Mouse (Mus musculus): ENCODE results near the gene Adra2c. TPM values are rescaled to one million over a fixed set of nuclear protein-coding genes. Genes with fewer than 3 reads are reported as not detected.

Adra2c gene
- total RNA-seq, 2 experiments from 2014 or later = 22.9 to 24.1 TPM

- no peak for DNase-seq (ENCODE audit: low spot score in 2 of 2)
- intact Hi-C loops (cut with DNase I) = no loop called here
Measured at GRCm38 (mm10) chr5:35305332-35305731, 27.2 kb downstream of the Adra2c start.

GRCm38 (mm10) chr5:35306692-35307091, 28.6 kb downstream of the Adra2c start:
- no peak for DNase-seq (ENCODE audit: low spot score in 2 of 2)
- intact Hi-C loops (cut with DNase I) = no loop called here

DNA sequence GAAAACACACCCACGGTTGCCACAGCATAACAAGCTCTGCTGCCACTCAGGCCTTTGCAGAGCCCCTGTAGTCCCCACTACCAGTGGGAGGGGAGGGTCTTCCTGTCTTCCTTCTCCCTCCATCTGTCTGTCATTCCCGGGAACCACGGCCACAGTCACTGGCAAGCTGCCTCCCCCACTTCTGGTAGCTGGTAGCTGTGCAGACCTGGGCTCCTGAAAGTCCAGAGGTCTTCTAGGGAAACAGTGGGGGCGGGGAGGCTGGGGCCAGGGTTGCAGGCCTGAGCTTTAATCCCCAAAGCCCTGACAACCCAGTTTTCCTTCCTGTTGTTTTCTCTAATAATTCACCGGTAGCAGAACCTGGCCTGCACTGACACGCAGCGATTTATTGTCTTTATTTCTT, 31.7 kb downstream of the Adra2c start:
- no peak for DNase-seq (ENCODE audit: low spot score in 2 of 2)

DNA sequence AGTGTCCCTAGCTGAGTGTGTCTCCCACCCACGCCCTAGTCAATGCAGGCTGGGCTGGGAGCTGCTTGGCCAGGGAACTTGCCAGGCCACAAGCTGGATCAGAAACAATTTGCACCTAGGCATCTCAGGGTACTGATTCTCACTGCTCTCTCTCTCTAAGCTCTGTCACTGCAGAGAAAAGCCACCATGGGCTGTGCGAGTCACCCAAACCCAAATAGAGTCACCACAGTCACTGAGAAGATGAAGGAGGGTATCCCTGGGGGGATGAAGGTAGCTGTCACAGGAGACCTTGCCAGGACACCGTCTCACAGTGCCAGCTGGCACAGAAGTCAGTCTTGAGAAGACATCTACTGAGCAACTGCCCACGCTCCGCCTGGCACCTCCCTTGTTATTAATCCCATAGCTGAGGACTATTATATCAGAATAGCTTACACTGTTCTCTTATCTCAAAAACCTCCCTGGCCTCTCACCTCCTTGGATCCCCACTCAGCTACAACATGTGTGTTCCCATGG, 33.7 kb downstream of the Adra2c start:
- no peak for DNase-seq (ENCODE audit: low spot score in 2 of 2)
- intact Hi-C loops (cut with DNase I) = no loop called here

More for the DNA sequence above, 31.7 kb downstream of the Adra2c start:
- intact Hi-C loops (cut with DNase I) = no loop called here

DNA sequence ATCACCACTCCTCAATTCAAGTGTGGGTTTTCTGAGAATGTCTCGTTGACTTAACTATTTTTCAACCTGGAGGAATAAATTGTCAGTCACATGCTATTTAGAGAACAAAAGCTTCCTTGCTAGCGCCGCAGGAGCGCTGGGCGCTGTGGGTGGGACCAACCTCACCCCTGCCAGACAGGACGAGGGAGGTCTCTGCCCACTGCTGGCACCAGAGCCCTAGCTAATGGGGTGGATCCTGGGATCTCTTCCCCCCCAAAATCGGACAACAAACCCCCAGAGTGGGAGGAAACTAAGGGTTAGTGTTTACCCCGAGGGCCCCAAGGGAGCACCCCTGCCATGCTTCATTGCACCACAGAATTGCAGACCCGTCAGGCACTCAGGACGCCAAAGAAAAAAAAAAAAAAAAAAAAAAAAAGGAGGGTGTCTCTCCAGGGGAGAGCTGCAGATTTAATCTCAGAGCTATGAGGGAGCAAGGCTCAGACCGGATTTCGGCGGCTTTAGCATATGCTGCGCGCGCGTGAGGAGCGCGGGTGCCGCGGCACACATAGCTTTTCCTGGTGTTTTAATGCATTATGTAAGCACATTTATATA, 35.2 kb downstream of the Adra2c start:
- intact Hi-C loops (cut with DNase I) = no loop called here
- DNase-seq (ENCODE audit: low spot score in 2 of 2) = peak; percentile 64 to 74

GRCm38 (mm10) chr5:35313826-35314586, 35.9 kb downstream of the Adra2c start:
- intact Hi-C loops (cut with DNase I) = loop anchor here (2.0 kb wide), 1 partner anchor 17 kb away; no protein-coding TSS in a partner anchor

GRCm38 (mm10) chr5:35314629-35315028, 36.5 kb downstream of the Adra2c start:
- intact Hi-C loops (cut with DNase I) = loop anchor here (2.0 kb wide), 1 partner anchor 16 kb away; no protein-coding TSS in a partner anchor
- no peak for DNase-seq (ENCODE audit: low spot score in 2 of 2)

More at GRCm38 (mm10) chr5:35313826-35314586, 35.9 kb downstream of the Adra2c start:
- peak; percentile 68 to 71 for DNase-seq (ENCODE audit: low spot score in 2 of 2)

DNA sequence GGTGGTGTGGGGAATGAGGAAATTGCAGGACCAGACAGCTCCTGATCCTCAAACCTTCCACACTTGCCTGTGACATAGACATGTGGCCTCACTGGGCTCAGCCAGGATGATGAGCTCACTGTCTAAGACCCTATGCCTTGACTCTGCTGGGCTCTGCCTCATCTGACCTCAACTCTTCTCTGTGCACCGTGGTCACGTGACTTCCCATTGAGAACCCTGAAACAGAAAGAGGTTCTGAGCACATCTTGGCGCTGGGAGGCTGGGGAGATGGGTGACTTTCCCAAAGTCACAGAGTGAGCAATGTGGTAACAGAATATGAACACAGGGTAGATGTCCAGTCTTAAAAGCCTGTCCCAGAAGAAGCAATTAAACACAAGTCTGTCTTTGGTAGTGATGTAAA, 37.1 kb downstream of the Adra2c start:
- intact Hi-C loops (cut with DNase I) = loop anchor here (2.0 kb wide), 1 partner anchor 16 kb away; no protein-coding TSS in a partner anchor
- DNase-seq (ENCODE audit: low spot score in 2 of 2) = no peak

GRCm38 (mm10) chr5:35320650-35321049, 42.5 kb downstream of the Adra2c start:
- intact Hi-C loops (cut with DNase I) = no loop called here
- DNase-seq (ENCODE audit: low spot score in 2 of 2) = peak; percentile 50 to 54

DNA sequence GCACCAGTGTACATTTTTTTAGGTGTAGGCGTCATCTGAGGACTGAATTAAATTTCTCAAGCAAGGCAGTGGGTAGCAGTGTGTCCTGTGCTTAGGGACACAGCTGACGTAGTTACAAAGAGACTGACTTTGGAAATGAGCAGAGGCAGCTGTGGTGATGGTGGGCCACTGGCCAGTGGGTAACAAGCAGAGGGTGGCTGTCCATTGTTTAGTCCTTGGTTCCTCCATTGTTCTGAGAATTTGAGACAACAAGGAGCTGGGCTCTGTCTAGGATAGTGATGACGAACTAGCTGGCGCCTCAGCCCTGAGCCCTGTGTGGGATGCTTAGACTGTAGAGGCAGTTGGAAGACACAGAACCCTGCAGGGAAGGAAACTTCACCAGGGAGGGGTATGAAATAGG, 52.7 kb downstream of the Adra2c start:
- intact Hi-C loops (cut with DNase I) = loop anchor here (2.0 to 5.0 kb wide), 2 partner anchors 16 to 189 kb away; no protein-coding TSS in a partner anchor
- DNase-seq (ENCODE audit: low spot score in 2 of 2) = peak; percentile 53 to 69

Other genes starting within 250 kb of the Adra2c start
- gene Hgfac, start 236.8 kb upstream of the Adra2c start, total RNA-seq (2021) = 1 to 10 TPM in 1 of 2 experiments, under 1 TPM in 1; 0.35 to 1.6 TPM
- 10 to 100 TPM; 21.7 to 29.2 TPM for gene Dok7, start 221.6 kb upstream of the Adra2c start, total RNA-seq (2021)
- 100 to 1,000 TPM; 139 to 153 TPM for gene Lrpap1, start 172.6 kb upstream of the Adra2c start, total RNA-seq (2021)
- not detected for gene Hmx1, start 110.8 kb downstream of the Adra2c start, total RNA-seq (2021)
- gene Cpz, start 247.4 kb downstream of the Adra2c start, total RNA-seq (2021) = under 1 TPM; 0.22 to 0.45 TPM